Mouse (Mus musculus) spleen, adult 12 weeks (tissue): ENCODE data around the gene Pced1b.
"Not testable (repeated sequence)": the region's sequence is repeated elsewhere in the genome, so short reads cannot be mapped to it uniquely, and the experiment has no call there.

Experiments
- DNase-seq: peaks from one replicate; pipeline ENCODE4 v3.0.0; 2022; ENCODE audit warnings: low spot score

The Pced1b gene

GRCm38 (mm10) chr15:97342945-97343344 lies 96.0 kb downstream of the Pced1b start:
- no peak for DNase-seq

- DNase-seq: no peak
These were observed 97.0 kb downstream of the Pced1b start for GRCm38 (mm10) chr15:97343921-97344320.

- no peak for DNase-seq
These were observed 98.2 kb downstream of the Pced1b start for GRCm38 (mm10) chr15:97345110-97345509.

DNA sequence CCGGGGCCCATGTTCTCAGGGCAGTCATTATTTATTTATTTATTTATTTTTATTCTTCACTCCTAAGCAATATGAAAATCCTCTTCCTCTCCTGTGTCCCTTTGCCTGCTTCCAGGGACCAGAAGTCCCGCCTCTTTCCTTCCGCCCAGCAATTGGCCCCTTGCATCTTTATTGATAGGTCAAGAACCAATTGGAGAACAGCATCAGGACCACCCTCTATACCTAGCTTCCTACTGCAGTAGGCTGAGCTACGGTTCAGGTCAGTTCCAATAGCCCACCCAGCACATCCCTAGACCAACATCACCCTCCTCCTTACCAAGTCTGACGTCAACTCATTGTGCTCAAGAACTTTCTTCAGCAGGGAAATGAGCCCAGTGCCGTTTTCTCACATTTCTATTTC lies 99.0 kb downstream of the Pced1b start:
- no peak for DNase-seq

- no peak for DNase-seq
These were observed 99.5 kb downstream of the Pced1b start for GRCm38 (mm10) chr15:97346413-97346812.

- no peak for DNase-seq
These were observed 100.0 kb downstream of the Pced1b start for GRCm38 (mm10) chr15:97346897-97347296.

- no peak for DNase-seq
These were observed 101.8 kb downstream of the Pced1b start for GRCm38 (mm10) chr15:97348566-97349315.

- no peak for DNase-seq
These were observed 103.6 kb downstream of the Pced1b start for GRCm38 (mm10) chr15:97350528-97350927.

DNA sequence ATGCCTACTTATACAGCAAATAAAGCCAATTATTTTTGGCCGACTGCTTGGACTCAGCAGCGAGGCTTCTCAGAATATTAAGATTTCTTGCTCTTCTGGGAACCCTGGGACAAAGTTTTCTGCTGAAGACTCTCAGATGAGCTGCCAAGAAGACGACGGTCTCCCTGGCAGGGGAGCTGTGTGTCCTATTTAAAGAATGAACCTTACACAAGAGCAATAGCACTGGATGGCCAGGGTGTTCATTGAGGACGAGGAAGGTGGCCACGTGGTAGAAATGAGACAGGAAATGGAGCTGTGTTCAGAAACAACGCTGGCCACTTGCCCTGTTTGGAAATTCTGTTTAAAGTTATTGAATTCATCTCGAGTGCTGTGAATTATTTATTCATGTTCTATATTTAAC lies 104.1 kb downstream of the Pced1b start:
- DNase-seq: no peak

GRCm38 (mm10) chr15:97351681-97352080 lies 104.8 kb downstream of the Pced1b start:
- no peak for DNase-seq

DNA sequence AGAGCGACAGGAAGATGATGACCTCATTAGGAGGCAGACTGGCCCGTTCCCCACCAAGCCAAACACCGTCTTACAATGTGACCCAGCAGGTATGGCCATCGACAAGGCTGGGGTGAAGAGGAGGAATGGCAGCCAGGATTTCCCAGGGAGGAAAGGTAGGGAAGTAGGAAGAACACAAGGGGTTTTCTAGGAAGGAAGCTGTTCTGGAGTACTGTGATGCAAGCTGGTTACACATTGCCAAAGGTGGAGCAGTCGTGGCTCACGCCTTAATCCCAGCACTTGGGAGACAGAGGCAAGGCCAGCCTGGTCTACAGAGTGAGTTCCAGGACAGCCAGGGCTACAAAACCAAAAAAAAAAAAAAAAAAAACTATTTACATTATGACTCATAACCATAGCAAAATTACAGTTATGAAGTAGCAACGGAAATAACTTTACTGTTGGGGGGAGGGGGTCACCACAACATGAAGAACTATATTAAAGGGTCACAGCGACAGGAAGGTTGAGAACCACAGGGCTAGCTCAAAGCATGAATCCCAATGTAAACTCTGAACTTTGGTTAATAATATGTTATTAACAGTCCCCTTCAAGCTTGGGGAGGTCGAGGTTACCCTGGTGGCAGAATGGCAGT lies 108.9 kb downstream of the Pced1b start:
- no peak for DNase-seq

DNA sequence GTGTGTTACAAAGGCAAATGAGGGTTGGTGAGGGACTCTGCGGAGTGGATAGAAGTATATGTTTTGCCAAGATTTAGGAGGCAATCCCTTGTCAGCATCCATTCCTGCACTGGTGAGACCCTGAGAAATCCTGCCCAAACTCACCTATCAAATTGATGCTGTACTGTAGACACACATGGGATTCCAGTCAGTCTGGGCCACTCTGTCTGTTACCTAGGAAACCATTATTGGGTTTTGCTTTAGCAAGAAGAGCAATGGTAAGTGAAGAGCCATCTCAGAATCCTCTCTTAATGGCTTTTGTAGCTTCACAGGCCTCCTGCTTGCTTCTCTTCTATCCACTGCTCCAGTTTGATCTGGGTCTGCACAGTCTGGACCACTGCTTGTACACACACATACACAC lies 110.1 kb downstream of the Pced1b start:
- DNase-seq: no peak

- peak; percentile 52 for DNase-seq
These were observed 114.2 kb downstream of the Pced1b start for GRCm38 (mm10) chr15:97360842-97361770.

DNA sequence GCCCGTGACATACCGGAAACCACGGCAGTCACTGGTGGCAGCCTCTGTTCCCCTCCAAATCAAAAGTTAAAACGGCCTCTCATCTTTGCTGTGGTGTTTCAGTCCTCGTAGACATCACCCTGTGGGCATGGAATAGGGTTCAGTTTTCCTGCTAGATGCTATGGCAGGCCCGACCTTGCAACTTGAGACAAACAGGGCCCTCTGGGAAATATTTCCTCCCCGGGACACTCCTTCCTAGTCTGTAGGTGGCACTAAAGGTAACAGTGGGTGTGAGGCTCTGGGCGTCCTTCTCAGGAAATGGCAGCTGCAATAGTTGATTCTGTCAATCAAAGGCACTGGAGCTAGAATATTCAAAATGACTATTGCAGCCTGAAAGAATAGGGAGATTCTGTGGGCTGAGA lies 114.9 kb downstream of the Pced1b start:
- DNase-seq: peak; percentile 35

DNA sequence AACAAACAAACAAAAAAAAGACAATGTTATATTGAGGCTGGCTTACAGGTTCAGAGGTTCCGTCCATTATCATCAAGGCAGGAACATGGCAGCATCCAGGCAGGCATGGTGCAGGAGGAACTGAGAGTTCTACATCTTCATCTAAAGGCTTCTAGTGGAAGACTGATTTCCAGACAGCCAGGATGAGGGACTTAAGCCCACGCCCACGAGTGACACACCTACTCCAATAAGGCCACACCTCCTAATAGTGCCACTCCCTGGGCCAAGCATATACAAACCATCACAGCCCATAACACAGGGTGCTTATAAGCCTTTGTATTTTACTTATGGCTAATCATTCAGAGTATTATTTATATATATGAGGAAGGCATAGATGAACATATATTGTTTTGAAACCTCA lies 117.4 kb downstream of the Pced1b start:
- DNase-seq: not testable (repeated sequence)

DNA sequence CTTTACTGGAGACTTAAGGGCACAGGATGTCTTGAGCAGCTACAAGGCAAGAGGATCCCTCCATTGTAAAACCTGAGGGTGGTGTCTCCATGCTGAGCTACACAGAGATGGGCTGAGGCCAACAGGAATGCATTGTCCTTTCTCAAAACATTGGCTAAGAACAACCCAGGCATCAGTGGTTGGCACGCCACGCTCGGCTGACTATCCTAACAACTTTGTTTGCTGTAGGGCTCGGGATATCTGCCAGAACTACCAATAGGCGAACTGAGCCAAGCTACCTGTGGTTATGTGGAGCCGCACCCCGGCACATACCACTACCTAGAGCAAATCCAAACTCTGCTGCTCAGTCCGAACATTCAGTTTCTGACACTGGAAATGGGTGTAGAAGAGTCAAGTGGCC lies 118.1 kb downstream of the Pced1b start:
- no peak for DNase-seq

DNA sequence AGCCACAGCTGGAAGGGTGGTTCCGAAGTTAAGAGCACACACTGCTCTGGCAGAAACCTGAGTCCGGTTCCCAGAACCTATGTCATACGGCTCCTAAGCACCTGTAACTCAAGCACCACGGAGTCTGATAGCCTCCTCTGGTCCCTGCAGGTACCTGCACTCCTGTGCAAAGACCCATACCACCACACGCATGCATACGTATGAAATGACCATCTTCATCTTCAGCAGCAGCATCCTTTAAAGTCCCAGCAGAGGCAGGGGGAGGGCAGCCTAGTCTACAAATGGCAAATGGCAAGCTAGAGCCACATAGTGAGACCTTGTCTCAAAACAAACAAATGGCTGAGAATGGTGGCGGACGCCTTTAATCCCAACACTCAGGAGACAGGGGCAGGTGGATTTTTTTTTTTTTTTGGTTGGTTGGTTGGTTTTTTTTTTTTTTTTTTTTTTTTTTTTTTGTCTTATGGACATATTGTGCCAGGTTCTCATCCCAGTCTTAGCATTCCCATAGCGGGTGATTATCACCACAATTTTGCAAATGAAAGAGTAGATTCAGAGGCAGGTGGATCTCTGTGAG lies 121.2 kb downstream of the Pced1b start:
- no peak for DNase-seq

GRCm38 (mm10) chr15:97368631-97369030 lies 121.7 kb downstream of the Pced1b start:
- no peak for DNase-seq

DNA sequence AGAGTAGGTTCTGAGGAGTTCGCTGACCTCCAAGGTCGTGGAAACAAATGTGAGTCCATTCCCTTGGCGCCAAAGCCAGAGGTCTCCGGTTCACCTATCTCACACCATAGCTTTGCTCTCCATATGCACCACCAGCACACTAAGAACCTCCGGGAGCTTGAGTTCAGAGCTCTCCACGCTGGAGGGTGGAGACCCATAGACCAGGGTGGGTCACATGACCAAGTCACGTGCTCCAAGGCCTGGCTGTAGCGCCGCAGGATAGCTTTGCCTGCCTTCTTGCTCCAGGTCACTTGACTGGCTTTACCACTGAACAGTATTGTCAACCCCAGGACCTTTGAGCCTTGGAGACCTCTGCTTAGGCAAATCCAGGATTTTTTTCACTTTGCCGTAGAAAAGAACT lies 122.2 kb downstream of the Pced1b start:
- DNase-seq: no peak

DNA sequence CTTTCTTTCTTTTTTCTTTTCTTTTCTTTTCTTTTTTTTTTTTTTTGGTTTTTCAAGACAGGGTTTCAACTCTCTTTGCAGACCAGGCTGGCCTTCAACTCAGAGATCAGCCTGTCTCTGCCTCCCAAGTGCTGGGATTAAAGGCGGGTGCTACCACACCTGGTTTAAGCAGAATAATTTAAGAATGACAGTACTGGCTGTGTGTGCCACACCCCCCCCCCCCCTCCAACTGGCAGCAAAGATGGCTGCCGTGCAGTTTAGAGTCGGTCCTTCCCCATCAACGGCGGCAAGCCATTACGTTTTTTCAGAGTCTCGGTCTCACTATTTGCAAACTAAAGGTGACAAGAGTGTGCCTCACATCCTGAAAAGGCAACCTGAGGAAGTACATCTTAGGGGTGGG lies 124.0 kb downstream of the Pced1b start:
- no peak for DNase-seq

DNA sequence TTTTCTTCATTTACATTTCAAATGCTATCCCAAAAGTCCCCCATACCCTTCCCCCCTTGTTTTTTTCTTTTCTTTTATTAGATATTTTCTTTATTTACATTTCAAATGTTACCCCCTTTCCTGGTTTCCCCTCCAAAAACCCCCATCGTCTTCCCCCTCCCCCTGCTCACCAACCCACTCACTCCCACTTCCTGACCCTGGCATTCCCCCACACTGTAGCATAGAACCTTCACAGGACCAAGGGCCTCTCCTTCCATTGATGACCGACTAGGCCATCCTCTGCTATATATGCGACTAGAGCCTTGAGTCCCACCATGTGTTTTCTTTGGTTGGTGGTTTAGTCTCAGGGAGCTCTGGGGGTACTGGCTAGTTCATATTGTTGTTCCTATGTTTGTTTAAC lies 125.1 kb downstream of the Pced1b start:
- DNase-seq: not testable (repeated sequence)

DNA sequence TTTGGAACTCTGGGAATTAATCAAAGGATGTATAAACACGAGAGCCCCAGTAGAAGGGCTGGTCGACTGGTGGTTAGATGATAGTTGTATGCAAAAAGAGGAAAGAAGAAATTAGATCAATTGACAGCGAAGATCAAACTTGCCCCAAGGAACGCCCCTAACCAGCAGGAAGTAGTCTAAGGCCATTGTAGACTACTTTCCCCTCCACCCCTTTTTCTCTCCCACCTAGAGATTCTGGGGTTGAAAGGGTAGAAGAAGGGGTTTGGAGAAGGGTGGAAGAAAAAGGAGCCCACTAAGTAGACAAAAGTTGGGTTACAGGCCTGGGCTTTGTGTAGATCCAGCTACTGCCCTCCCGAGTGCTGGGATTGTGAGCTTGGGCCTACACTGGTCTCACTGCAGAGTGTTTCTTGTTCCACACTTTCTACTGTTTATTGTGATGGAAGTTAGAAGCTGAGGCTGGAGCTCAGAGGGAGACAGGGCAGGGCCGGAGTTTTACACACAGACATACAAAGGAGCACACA lies 125.8 kb downstream of the Pced1b start:
- no peak for DNase-seq
